Mouse (Mus musculus): ENCODE data around the gene Helz. TPM values are rescaled to one million over a fixed set of nuclear protein-coding genes. Genes with fewer than 3 reads are reported as not detected.

Gene Helz
- total RNA-seq, 2 experiments from 2014 or later: 16.2 to 21.1 TPM

DNA sequence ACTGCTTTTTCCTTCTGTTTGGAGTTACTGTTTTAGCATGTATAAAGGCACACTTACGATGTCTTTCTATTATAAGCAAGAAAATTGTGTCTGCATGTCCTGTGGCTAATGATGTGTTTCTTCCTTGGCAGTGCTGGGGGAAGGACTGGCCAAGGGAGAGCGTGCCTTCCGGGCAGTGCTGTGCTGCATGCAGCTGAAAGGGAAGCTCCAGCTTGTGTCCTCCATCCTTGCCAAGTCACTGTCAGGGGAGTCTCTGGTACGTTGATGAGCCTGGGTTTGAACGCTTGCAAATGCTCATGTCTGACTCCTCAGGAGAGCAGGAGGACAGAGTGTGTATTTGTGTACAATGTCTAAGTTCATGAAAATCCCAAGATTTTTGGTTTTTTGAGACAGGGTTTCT lies 44.8 kb downstream of the Helz start:
- peak; percentile 25 for DNase-seq
- intact Hi-C loops (cut with DNase I): loop anchor here (5.0 kb wide), 1 partner anchor 80 kb away; no protein-coding TSS in a partner anchor
- Histone ChIP-seq H3K27ac (no peak overlapping the region), H3K4me3 (no peak overlapping the region)
- TF ChIP-seq CTCF (IDR thresholded peaks at IDR 0.05): no peak

DNA sequence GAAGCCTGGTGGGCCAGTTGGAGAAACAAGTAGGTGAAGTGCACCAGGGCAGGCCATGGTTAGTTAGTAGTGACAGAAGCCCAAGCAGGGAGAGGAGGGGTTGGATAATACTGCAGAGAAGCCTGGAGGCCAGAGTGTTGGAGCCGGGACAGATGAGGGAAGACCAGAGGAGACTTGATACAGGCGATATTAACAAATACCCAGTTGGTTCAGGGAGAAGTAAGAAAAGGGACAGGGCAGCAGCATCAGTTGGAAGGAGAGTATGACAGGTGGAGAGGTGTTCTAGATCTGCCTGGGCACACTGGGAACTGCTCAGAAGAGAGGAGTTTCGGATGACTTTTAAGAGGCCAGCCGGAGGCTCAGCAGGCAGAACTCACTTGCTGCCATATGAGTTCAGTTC lies 49.7 kb downstream of the Helz start:
- DNase-seq: peak; percentile 54
- no peak for TF ChIP-seq CTCF (IDR thresholded peaks at IDR 0.05)
- intact Hi-C loops (cut with DNase I): no loop called here
- peak overlapping the region; percentile 28 for H3K27ac ChIP-seq
- H3K4me3 ChIP-seq: no peak overlapping the region

DNA sequence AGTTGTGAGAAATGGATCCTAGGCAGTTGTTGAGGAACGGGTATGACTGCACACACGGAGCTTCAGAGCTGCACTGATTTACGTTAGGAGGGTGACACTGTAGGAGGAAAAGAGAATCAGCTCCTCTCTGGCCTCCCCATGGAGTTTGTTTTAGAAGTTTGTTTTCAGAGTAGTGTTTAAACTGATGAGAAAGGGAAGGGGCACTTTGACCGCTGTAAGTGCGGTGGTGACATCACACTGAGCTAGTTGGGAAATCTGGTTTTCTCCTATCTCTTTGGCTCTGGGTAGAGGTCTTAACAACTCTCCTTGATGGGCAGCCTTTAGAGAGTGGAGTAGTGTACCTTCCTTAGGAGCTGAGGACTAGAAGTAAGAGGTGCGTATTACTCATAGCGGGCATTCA lies 58.0 kb downstream of the Helz start:
- H3K4me3 ChIP-seq: no peak overlapping the region
- no peak for TF ChIP-seq CTCF (IDR thresholded peaks at IDR 0.05)
- no peak overlapping the region for H3K27ac ChIP-seq
- DNase-seq: no peak
- intact Hi-C loops (cut with DNase I): no loop called here

DNA sequence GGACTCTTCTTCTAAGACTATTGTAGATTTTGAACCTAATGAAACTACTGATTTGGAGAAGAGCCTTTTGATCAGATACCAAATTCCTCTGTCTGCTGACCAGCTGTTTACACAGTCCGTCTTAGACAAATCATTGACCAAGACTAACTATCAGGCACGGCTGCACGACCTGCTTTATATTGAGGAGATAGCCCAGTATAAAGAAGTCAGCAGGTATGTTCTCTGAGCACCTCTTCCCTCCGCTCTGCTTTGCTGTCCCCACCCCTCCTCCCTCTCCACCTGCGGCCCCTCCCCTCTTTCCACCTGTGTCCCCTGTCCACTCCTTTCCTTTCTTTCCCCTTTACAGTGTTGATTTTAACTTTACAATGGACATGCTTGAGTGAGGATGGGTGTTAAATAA lies 66.2 kb downstream of the Helz start:
- intact Hi-C loops (cut with DNase I): no loop called here
- no peak for DNase-seq
- TF ChIP-seq CTCF (IDR thresholded peaks at IDR 0.05): no peak
- Histone ChIP-seq H3K27ac (no peak overlapping the region), H3K4me3 (no peak overlapping the region)

DNA sequence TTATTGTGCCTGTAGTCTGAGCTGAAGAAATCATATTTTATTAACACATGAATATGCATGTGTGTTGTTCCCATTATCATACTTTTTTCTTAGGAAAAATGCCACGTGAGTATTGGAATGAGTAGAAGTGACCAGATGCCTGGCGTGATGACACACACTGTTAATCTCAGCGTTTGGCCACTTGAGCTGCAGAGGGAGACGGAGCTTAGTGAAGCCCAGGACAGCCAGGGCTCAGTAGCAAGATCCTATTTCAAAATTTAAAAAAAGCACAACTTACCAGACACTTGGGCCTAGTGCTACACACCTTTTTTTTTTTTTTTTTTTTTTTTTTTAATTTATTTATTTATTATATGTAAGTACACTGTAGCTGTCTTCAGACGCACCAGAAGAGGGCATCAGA lies 68.0 kb downstream of the Helz start:
- H3K27ac ChIP-seq: peak overlapping the region; percentile 58; the same call in 1 of the 2 replicates
- TF ChIP-seq CTCF (IDR thresholded peaks at IDR 0.05): no peak
- peak; percentile 49 for DNase-seq
- intact Hi-C loops (cut with DNase I): no loop called here
- no peak overlapping the region for H3K4me3 ChIP-seq

DNA sequence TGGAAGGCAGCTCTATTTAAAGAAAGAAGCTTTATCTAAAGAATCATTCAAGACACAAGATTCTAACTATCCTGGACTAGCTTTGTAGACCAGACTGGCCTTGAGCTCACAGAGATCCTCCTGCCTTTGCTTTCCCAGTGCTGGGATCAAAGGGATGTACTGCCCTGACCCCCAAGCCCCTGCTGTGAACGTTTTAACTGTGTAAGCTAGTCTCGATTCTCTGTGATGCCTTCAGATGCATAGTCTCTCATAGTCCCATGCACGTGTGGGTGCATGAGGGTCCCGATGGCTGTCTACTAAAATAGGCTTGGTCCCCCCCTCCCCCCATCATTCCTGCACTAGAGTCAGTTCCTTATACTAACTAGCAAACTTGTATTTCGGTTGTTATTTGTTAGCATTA lies 70.2 kb downstream of the Helz start:
- no peak overlapping the region for H3K4me3 ChIP-seq
- no peak for DNase-seq
- intact Hi-C loops (cut with DNase I): no loop called here
- no peak for TF ChIP-seq CTCF (IDR thresholded peaks at IDR 0.05)
- no peak overlapping the region for H3K27ac ChIP-seq

DNA sequence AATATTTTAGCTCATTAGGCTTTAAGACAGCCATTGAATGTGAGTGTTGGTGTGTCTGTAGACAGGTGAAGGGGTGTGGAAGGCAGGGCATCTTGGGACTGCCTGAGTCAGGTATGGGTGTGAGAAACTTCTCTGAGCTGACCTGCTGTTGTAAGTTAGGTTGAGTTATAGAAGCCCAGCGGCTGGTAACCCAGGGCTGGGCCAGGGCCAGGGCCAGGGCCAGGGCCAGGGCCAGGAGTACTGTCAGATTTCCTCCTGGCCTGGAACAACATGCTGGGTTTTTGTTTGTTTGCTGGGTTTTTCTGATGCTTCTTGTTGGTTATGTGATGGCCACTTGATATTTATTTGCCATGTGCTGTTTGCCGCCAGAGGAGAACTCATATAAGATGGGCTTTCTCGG lies 76.9 kb downstream of the Helz start:
- H3K27ac ChIP-seq: no peak overlapping the region
- intact Hi-C loops (cut with DNase I): no loop called here
- TF ChIP-seq CTCF (IDR thresholded peaks at IDR 0.05): no peak
- H3K4me3 ChIP-seq: no peak overlapping the region
- DNase-seq: peak; percentile 63

DNA sequence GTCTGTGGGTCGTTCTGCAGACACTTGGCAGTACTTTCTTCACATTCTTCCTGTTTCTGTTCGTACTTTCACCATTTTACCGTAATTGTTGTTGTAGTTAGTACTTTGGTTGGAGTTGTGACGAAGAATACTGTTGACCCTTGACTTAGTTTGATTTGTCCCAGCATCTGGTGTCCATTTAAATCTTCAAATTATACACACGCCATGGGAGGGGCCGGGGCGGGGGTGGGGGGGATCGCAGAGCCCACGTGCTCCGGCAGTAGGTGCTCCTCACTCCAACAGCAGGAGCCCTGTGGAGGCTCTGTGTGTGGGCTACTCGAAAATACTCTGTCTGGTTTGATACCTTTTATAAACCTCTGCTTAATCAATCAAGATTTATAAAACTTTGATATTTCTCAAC lies 78.0 kb downstream of the Helz start:
- TF ChIP-seq CTCF (IDR thresholded peaks at IDR 0.05): no peak
- DNase-seq: no peak
- Histone ChIP-seq H3K4me3 (no peak overlapping the region), H3K27ac (no peak overlapping the region)
- intact Hi-C loops (cut with DNase I): loop anchor here (2.0 kb wide), 1 partner anchor 43 kb away; no protein-coding TSS in a partner anchor

DNA sequence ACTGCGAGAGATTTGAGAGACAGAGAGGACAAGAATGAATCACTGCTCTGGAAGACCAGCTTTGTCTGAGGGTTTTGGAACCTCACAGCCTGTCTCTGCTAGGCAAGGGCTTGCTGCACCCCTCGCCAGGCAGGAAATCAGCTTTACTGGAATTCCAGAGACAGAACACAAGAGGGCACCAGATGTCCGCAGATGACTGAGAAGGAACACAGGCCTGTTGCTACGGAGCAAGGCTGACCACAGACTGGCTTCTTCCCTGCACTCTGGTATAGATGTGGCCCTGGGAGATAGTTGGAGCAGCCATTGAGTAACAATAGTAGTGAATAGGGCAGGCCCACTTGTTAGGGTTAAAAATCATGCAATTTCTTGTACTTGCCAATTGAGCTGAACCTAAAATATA lies 81.8 kb downstream of the Helz start:
- peak; percentile 72 for DNase-seq
- intact Hi-C loops (cut with DNase I): loop anchor here (1.0 kb wide), 1 partner anchor 224 kb away; no protein-coding TSS in a partner anchor
- no peak overlapping the region for H3K4me3 ChIP-seq
- peak; percentile 73 for TF ChIP-seq CTCF (IDR thresholded peaks at IDR 0.05)
- no peak overlapping the region for H3K27ac ChIP-seq

DNA sequence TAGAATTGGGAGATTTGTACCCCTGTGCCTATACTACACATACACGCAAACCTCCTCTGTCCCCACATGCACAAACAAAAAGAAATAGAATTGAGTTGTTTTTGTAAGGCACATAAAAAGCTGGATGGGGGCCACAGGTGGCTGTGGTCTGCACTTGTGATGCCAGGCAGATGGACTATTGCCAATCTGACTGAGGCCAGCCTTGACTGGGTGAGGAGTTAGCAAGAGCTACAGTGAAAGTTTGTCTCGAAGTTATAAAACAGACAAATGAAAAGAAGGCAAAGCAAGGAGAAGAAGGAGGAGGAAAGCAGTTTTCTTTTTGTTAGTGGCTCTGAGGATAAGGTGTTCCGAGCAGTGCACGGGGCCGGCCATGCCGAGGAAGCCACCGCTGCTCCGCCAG lies 82.2 kb downstream of the Helz start:
- intact Hi-C loops (cut with DNase I): loop anchor here (1.0 to 10.0 kb wide), 2 partner anchors 223 to 365 kb away; no protein-coding TSS in a partner anchor
- Histone ChIP-seq H3K4me3 (no peak overlapping the region), H3K27ac (no peak overlapping the region)
- TF ChIP-seq CTCF (IDR thresholded peaks at IDR 0.05): no peak
- DNase-seq: no peak

DNA sequence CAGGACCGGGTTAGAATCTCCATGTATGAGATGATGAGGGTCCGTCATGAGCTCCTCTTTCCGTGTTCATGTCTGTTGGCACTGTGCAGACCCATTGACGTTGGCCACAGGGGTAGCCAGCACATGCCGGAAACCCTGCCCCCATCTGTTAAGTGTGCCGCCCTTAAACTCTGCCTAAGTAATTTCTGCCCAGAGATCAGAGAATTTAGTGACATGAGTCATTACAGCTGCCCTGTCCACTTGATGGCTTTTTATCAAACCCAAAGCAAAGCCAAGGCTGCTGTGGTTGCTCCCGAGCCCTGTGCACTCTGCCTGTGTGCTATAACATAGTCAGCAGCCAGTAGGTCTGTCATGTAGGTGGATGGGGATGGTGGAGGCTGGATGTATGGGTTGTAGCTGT lies 83.4 kb downstream of the Helz start:
- intact Hi-C loops (cut with DNase I): loop anchor here (10.0 kb wide), 1 partner anchor 364 kb away; no protein-coding TSS in a partner anchor

DNA sequence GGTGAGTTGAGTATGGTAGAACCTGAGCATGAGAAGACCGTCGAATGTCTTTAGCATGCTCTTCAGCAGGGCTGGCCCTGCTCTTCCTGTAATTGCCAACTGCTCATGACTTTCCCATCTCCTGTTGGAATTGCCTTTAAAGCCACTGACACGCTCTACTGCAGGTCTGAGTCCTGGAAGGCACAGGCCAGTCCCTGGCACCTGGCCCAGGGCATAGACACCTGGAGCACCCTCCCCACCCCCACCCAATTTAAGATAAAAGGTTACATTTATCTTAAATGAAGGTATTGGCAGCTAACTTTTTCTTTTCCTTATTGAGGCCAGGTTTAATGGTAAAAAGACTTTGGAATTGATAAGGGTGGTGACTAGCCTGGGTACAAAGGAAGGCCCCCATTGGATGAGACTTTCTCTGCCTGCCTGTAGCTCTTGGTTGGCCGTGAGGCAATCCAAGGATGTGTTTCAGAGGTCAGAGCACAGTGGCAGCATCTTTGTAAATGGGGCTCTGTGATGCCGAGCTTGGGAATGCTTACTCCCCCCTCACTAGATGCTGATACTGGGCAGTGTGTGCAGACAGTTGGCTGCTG lies 85.9 kb downstream of the Helz start:
- intact Hi-C loops (cut with DNase I): loop anchor here (10.0 kb wide), 1 partner anchor 361 kb away; no protein-coding TSS in a partner anchor

More for the DNA sequence above, 83.4 kb downstream of the Helz start:
- DNase-seq: no peak
- no peak for TF ChIP-seq CTCF (IDR thresholded peaks at IDR 0.05)
- Histone ChIP-seq H3K27ac (no peak overlapping the region), H3K4me3 (no peak overlapping the region)

DNA sequence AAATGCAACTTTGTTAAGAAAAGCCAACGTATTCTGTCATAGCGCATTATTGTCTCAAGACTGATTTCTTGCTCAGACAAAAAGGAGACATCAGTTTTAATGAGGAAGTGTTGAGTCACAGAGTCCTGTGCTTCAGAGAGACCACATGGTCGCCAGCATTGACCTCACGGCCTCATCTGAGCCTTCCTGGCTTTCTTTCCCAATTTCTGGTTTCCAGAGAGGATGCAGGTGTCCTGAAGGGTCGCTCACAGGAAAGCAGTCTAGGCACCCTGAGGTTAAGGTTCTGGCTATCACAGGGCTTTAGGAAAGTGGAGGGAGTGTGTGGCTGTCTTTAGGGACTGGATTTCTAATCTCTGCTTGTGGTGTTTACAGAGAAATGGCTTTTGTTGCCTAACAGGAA lies 90.4 kb downstream of the Helz start:
- no peak for DNase-seq
- intact Hi-C loops (cut with DNase I): loop anchor here (10.0 kb wide), 1 partner anchor 357 kb away; no protein-coding TSS in a partner anchor
- TF ChIP-seq CTCF (IDR thresholded peaks at IDR 0.05): no peak
- Histone ChIP-seq H3K4me3 (no peak overlapping the region), H3K27ac (no peak overlapping the region)

More for the DNA sequence above, 85.9 kb downstream of the Helz start:
- no peak for TF ChIP-seq CTCF (IDR thresholded peaks at IDR 0.05)
- H3K27ac ChIP-seq: no peak overlapping the region
- no peak for DNase-seq
- H3K4me3 ChIP-seq: no peak overlapping the region

DNA sequence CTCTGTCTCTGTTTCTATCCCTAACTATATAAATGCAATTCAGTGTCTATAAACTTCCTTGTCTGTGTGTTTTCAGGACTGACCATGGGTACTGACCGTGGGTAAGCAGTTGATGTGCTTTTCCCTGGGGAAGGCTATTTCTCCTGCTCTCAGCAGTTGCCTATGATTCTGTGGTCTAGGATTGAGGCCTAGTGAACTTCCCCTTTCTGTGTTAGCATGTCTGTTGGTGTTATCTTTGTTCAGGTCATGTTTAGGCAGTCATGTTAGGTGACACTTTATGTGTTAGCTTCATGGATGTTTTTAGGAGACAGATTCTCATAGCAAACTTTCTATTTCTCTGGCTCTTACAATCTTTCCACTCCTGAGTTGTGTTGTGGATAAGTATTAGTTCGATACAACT lies 91.9 kb downstream of the Helz start:
- TF ChIP-seq CTCF (IDR thresholded peaks at IDR 0.05): no peak
- no peak for DNase-seq
- H3K4me3 ChIP-seq: no peak overlapping the region
- H3K27ac ChIP-seq: no peak overlapping the region
- intact Hi-C loops (cut with DNase I): loop anchor here (10.0 kb wide), 1 partner anchor 355 kb away; no protein-coding TSS in a partner anchor

All from gastrocnemius, adult 2 months (tissue).